Mouse (Mus musculus): ENCODE measurements at regions not wholly inside any gene's neighbourhood (a gene's known extent, or its start where the extent isn't known, plus 50 kb on each side); places are given as distances from the start of the nearest gene placed in this dataset.

- Histone ChIP-seq H3K27ac (ENCODE audit: low read length) (no peak overlapping the region; the same call in 1 of the 2 replicates), H3K4me1 (ENCODE audit: control insufficient read depth, insufficient read depth, low read length) (0 out of 2 replicates have a peak, but pooled peaks cover 2% of the 10 kb centered on the region), H3K9me3 (replicated peaks; ENCODE audit: control insufficient read depth, low read length) (no peaks in the 10 kb centered on the region), H3K9ac (ENCODE audit: low read length) (no peak overlapping the region), H3K4me3 (ENCODE audit: low read length) (no peak overlapping the region), H3K36me3 (ENCODE audit: control insufficient read depth, insufficient read depth) (no peaks in the 10 kb centered on the region), H3K4me2 (ENCODE audit: low read depth, low read length) (no peak overlapping the region), H3K27me3 (ENCODE audit: control insufficient read depth, insufficient read depth, low read length) (no peaks in the 10 kb centered on the region; the same call in 1 of the 2 replicates)
- 60% methylated on average over 9 of the region's 9 CpGs for WGBS
- no peak for ATAC-seq (replicated peaks; ENCODE audit: extremely low read depth, insufficient read depth, low FRiP score)
Observed at GRCm38 (mm10) chr14:25052175-25052574, 406.8 kb upstream of the Zmiz1 start.

GRCm38 (mm10) chr14:25059351-25059750 is 399.6 kb upstream of the Zmiz1 start:
- Histone ChIP-seq H3K27me3 (ENCODE audit: control insufficient read depth, insufficient read depth, low read length) (no peaks in the 10 kb centered on the region), H3K4me2 (ENCODE audit: low read depth, low read length) (no peak overlapping the region), H3K36me3 (ENCODE audit: control insufficient read depth, insufficient read depth) (no peaks in the 10 kb centered on the region), H3K4me3 (ENCODE audit: low read length) (no peak overlapping the region), H3K27ac (ENCODE audit: low read length) (no peak overlapping the region), H3K9ac (ENCODE audit: low read length) (no peak overlapping the region), H3K9me3 (replicated peaks; ENCODE audit: control insufficient read depth, low read length) (no peaks in the 10 kb centered on the region), H3K4me1 (ENCODE audit: control insufficient read depth, insufficient read depth, low read length) (0 out of 2 replicates have a peak, but pooled peaks cover 9% of the 10 kb centered on the region)
- WGBS, result 83% methylated on average over 7 of the region's 7 CpGs
- no peak for ATAC-seq (replicated peaks; ENCODE audit: extremely low read depth, insufficient read depth, low FRiP score)

- Histone ChIP-seq H3K36me3 (ENCODE audit: control insufficient read depth, insufficient read depth) (no peaks in the 10 kb centered on the region), H3K27me3 (ENCODE audit: control insufficient read depth, insufficient read depth, low read length) (no peaks in the 10 kb centered on the region), H3K27ac (ENCODE audit: low read length) (no peak overlapping the region), H3K9me3 (replicated peaks; ENCODE audit: control insufficient read depth, low read length) (no peaks in the 10 kb centered on the region), H3K4me1 (ENCODE audit: control insufficient read depth, insufficient read depth, low read length) (0 out of 2 replicates have a peak, but pooled peaks cover 9% of the 10 kb centered on the region), H3K4me3 (ENCODE audit: low read length) (no peak overlapping the region), H3K9ac (ENCODE audit: low read length) (no peak overlapping the region), H3K4me2 (ENCODE audit: low read depth, low read length) (no peak overlapping the region)
- WGBS, result 64% methylated on average over 7 of the region's 7 CpGs
- no peak for ATAC-seq (replicated peaks; ENCODE audit: extremely low read depth, insufficient read depth, low FRiP score)
Observed at GRCm38 (mm10) chr14:25060285-25060684, 398.7 kb upstream of the Zmiz1 start.

- peaks cover 11% of the 10 kb centered on the region for H3K4me1 ChIP-seq (ENCODE audit: control insufficient read depth, insufficient read depth, low read length)
- no peak overlapping the region for H3K9ac ChIP-seq (ENCODE audit: low read length)
- no peaks in the 10 kb centered on the region for H3K9me3 ChIP-seq (replicated peaks; ENCODE audit: control insufficient read depth, low read length)
- H3K27me3 ChIP-seq (ENCODE audit: control insufficient read depth, insufficient read depth, low read length), result no peaks in the 10 kb centered on the region
- ATAC-seq (replicated peaks; ENCODE audit: extremely low read depth, insufficient read depth, low FRiP score), result no peak
- H3K36me3 ChIP-seq (ENCODE audit: control insufficient read depth, insufficient read depth), result no peaks in the 10 kb centered on the region
- no peak overlapping the region for H3K4me3 ChIP-seq (ENCODE audit: low read length)
- whole genome bisulfite sequencing, result 34% methylated on average over 5 of the region's 5 CpGs
- H3K4me2 ChIP-seq (ENCODE audit: low read depth, low read length), result no peak overlapping the region
- no peak overlapping the region for H3K27ac ChIP-seq (ENCODE audit: low read length)
Observed at GRCm38 (mm10) chr14:25063090-25063489, 395.9 kb upstream of the Zmiz1 start.

GRCm38 (mm10) chr14:25064190-25064947 is 394.6 kb upstream of the Zmiz1 start:
- Histone ChIP-seq H3K4me1 (ENCODE audit: control insufficient read depth, insufficient read depth, low read length) (peaks cover 22% of the 10 kb centered on the region), H3K4me3 (ENCODE audit: low read length) (no peak overlapping the region), H3K27me3 (ENCODE audit: control insufficient read depth, insufficient read depth, low read length) (no peaks in the 10 kb centered on the region), H3K9me3 (replicated peaks; ENCODE audit: control insufficient read depth, low read length) (no peaks in the 10 kb centered on the region), H3K4me2 (ENCODE audit: low read depth, low read length) (no peak overlapping the region), H3K9ac (ENCODE audit: low read length) (no peak overlapping the region), H3K36me3 (ENCODE audit: control insufficient read depth, insufficient read depth) (no peaks in the 10 kb centered on the region), H3K27ac (ENCODE audit: low read length) (no peak overlapping the region)
- 71% methylated on average over 8 of the region's 8 CpGs for WGBS
- ATAC-seq (replicated peaks; ENCODE audit: extremely low read depth, insufficient read depth, low FRiP score), result no peak

GRCm38 (mm10) chr14:25067435-25067834 is 391.6 kb upstream of the Zmiz1 start:
- WGBS, result 91% methylated on average over 5 of the region's 5 CpGs
- Histone ChIP-seq H3K27ac (ENCODE audit: low read length) (no peak overlapping the region), H3K36me3 (ENCODE audit: control insufficient read depth, insufficient read depth) (no peaks in the 10 kb centered on the region), H3K27me3 (ENCODE audit: control insufficient read depth, insufficient read depth, low read length) (no peaks in the 10 kb centered on the region), H3K9me3 (replicated peaks; ENCODE audit: control insufficient read depth, low read length) (no peaks in the 10 kb centered on the region), H3K4me2 (ENCODE audit: low read depth, low read length) (no peak overlapping the region), H3K4me3 (ENCODE audit: low read length) (no peak overlapping the region), H3K9ac (ENCODE audit: low read length) (no peak overlapping the region), H3K4me1 (ENCODE audit: control insufficient read depth, insufficient read depth, low read length) (peaks cover 28% of the 10 kb centered on the region)
- no peak for ATAC-seq (replicated peaks; ENCODE audit: extremely low read depth, insufficient read depth, low FRiP score)

GRCm38 (mm10) chr14:25068430-25068829 is 390.6 kb upstream of the Zmiz1 start:
- H3K36me3 ChIP-seq (ENCODE audit: control insufficient read depth, insufficient read depth), result no peaks in the 10 kb centered on the region
- ATAC-seq (replicated peaks; ENCODE audit: extremely low read depth, insufficient read depth, low FRiP score), result peak; percentile 77
- peaks cover 21% of the 10 kb centered on the region for H3K4me1 ChIP-seq (ENCODE audit: control insufficient read depth, insufficient read depth, low read length)
- WGBS, result 11% methylated on average over 8 of the region's 8 CpGs
- H3K4me2 ChIP-seq (ENCODE audit: low read depth, low read length), result peak overlapping the region; percentile 23; the same call in 1 of the 2 replicates
- no peak overlapping the region for H3K4me3 ChIP-seq (ENCODE audit: low read length)
- H3K27me3 ChIP-seq (ENCODE audit: control insufficient read depth, insufficient read depth, low read length), result no peaks in the 10 kb centered on the region
- peak overlapping the region; percentile 49 for H3K27ac ChIP-seq (ENCODE audit: low read length)
- 0 out of 2 replicates have a peak overlapping the region, but pooled peaks have one; percentile 11 for H3K9ac ChIP-seq (ENCODE audit: low read length)
- H3K9me3 ChIP-seq (replicated peaks; ENCODE audit: control insufficient read depth, low read length), result no peaks in the 10 kb centered on the region

GRCm38 (mm10) chr14:25073143-25073542 is 385.8 kb upstream of the Zmiz1 start:
- Histone ChIP-seq H3K27me3 (ENCODE audit: control insufficient read depth, insufficient read depth, low read length) (no peaks in the 10 kb centered on the region), H3K9me3 (replicated peaks; ENCODE audit: control insufficient read depth, low read length) (no peaks in the 10 kb centered on the region), H3K27ac (ENCODE audit: low read length) (no peak overlapping the region), H3K36me3 (ENCODE audit: control insufficient read depth, insufficient read depth) (no peaks in the 10 kb centered on the region), H3K9ac (ENCODE audit: low read length) (no peak overlapping the region), H3K4me2 (ENCODE audit: low read depth, low read length) (no peak overlapping the region), H3K4me1 (ENCODE audit: control insufficient read depth, insufficient read depth, low read length) (peaks cover 17% of the 10 kb centered on the region), H3K4me3 (ENCODE audit: low read length) (no peak overlapping the region)
- WGBS, result 66% methylated on average over 5 of the region's 5 CpGs
- ATAC-seq (replicated peaks; ENCODE audit: extremely low read depth, insufficient read depth, low FRiP score), result no peak

- no peaks in the 10 kb centered on the region for H3K36me3 ChIP-seq (ENCODE audit: control insufficient read depth, insufficient read depth)
- no peaks in the 10 kb centered on the region for H3K9me3 ChIP-seq (replicated peaks; ENCODE audit: control insufficient read depth, low read length)
- WGBS, result 77% methylated on average over 9 of the region's 9 CpGs
- H3K27ac ChIP-seq (ENCODE audit: low read length), result no peak overlapping the region
- ATAC-seq (replicated peaks; ENCODE audit: extremely low read depth, insufficient read depth, low FRiP score), result no peak
- H3K9ac ChIP-seq (ENCODE audit: low read length), result no peak overlapping the region
- no peaks in the 10 kb centered on the region for H3K27me3 ChIP-seq (ENCODE audit: control insufficient read depth, insufficient read depth, low read length)
- peaks cover 8% of the 10 kb centered on the region; the same call in 1 of the 2 replicates for H3K4me1 ChIP-seq (ENCODE audit: control insufficient read depth, insufficient read depth, low read length)
- no peak overlapping the region for H3K4me2 ChIP-seq (ENCODE audit: low read depth, low read length)
- H3K4me3 ChIP-seq (ENCODE audit: low read length), result no peak overlapping the region
Observed at GRCm38 (mm10) chr14:25074022-25074800, 384.8 kb upstream of the Zmiz1 start.

Data from heart, embryonic 16.5 days (tissue).